Mouse (Mus musculus) forebrain, postnatal 0 days (tissue): Measurements from ENCODE around the gene Agxt. TPM values are rescaled to one million over a fixed set of nuclear protein-coding genes. Genes with fewer than 3 reads are reported as not detected.

Experiments
- ATAC-seq: fragments of 200-750 bp; cut with Nextera tagmentation; 2 replicates; pipeline ENCODE4 v1.8.0; 2017; ENCODE audit warnings: mild to moderate bottlenecking, moderate library complexity
- DNase-seq: peaks from one replicate; pipeline ENCODE4 v3.0.0-alpha.2; 2015
- H3K27ac ChIP-seq: fragments of 300-500 bp; sonication (generic); 2 replicates; pipeline ENCODE4 v1.5.1; 2014; ENCODE audit warnings: low read depth, mild to moderate bottlenecking, antibody characterized with exemption, low read length, moderate library complexity, mixed read lengths
- H3K27me3 ChIP-seq: fragments of 300-500 bp; sonication (generic); 2 replicates; pipeline ENCODE4 v1.6.1; 2014; ENCODE audit warnings: mild to moderate bottlenecking, low read length, mixed read lengths; ENCODE audit not compliant: insufficient read depth
- H3K36me3 ChIP-seq: fragments of 300-500 bp; sonication (generic); 2 replicates; pipeline ENCODE4 v1.6.1; 2014; ENCODE audit warnings: mild to moderate bottlenecking, moderate library complexity; ENCODE audit not compliant: insufficient read depth
- H3K4me1 ChIP-seq: fragments of 300-500 bp; sonication (generic); 2 replicates; pipeline ENCODE4 v1.6.1; 2014; ENCODE audit warnings: antibody characterized with exemption; ENCODE audit not compliant: insufficient read depth
- H3K4me2 ChIP-seq: fragments of 300-500 bp; sonication (generic); 2 replicates; pipeline ENCODE4 v1.6.1; 2014; ENCODE audit warnings: low read depth, mild to moderate bottlenecking, moderate library complexity
- H3K4me3 ChIP-seq: fragments of 300-500 bp; sonication (generic); 2 replicates; pipeline ENCODE4 v1.5.1; 2014; ENCODE audit warnings: low read depth, low read length, mixed read lengths
- H3K9ac ChIP-seq: fragments of 300-500 bp; sonication (generic); 2 replicates; pipeline ENCODE4 v1.6.1; 2014; ENCODE audit warnings: mild to moderate bottlenecking
- H3K9me3 ChIP-seq: fragments of 300-500 bp; sonication (generic); 2 replicates; pipeline ENCODE4 v1.6.1; 2016; ENCODE audit warnings: low read length
- CTCF ChIP-seq: sonication (generic); IDR thresholded peaks from 2 replicates; pipeline ENCODE4 v1.5.1; 2016; ENCODE audit warnings: antibody characterized with exemption, control low read depth, low read depth
- WGBS: fragments of 180-500 bp; shearing (Covaris S2); extraction: QIAGEN DNeasy Blood & Tissue Kit; methylation state at CpG from one replicate; pipeline ENCODE4 v1.1.7; 2014; 5-methylcytosine and 5-hydroxymethylcytosine counted together
- polyA plus RNA-seq: library from polyadenylated mRNA; unstranded; fragments of >200 nt; fragmentation: Nextera tagmentation; extraction: Ambion mirVana; gene quantifications from 2 replicates; pipeline ENCODE4 v1.2.1, GENCODE M21; 2015
- total RNA-seq: library from RNA; depleted of rRNA; stranded (reverse); fragments of >200 nt; gene quantifications from 2 replicates; pipeline ENCODE4 v1.2.3, GENCODE M21; 2014; rRNA removed

Gene Agxt
- total RNA-seq (not detected in 2 replicates), polyA plus RNA-seq (not detected in 2 replicates)

GRCm38 (mm10) chr1:93135036-93135526 lies at the start of gene Agxt:
Agxt (plus strand) TSS chr1:93135240.
- H3K27me3 ChIP-seq, result no peaks in the 10 kb centered on the region
- H3K36me3 ChIP-seq, result no peaks in the 10 kb centered on the region
- 92% methylated on average over 12 of the region's 12 CpGs for WGBS
- no peak within 1 kb of the TSS for H3K27ac ChIP-seq
- no peaks in the 10 kb centered on the region for H3K4me1 ChIP-seq
- no peaks in the 10 kb centered on the region for H3K9me3 ChIP-seq
- ATAC-seq, result no peak
- TF ChIP-seq CTCF, result no peak
- no peak for DNase-seq
- H3K4me2 ChIP-seq, result no peak within 1 kb of the TSS
- no peak within 1 kb of the TSS for H3K9ac ChIP-seq
- no peak within 1 kb of the TSS for H3K4me3 ChIP-seq

GRCm38 (mm10) chr1:93092582-93092981 lies 42.5 kb upstream of the Agxt start:
- H3K27me3 ChIP-seq, result no peaks in the 10 kb centered on the region
- no peak overlapping the region for H3K9ac ChIP-seq
- H3K36me3 ChIP-seq, result peaks cover 13% of the 10 kb centered on the region
- no peak overlapping the region for H3K4me2 ChIP-seq
- ATAC-seq (no peak), DNase-seq (no peak)
- WGBS, result 81% methylated on average over 3 of the region's 3 CpGs
- no peak for TF ChIP-seq CTCF
- 0 out of 2 replicates have a peak, but pooled peaks cover 6% of the 10 kb centered on the region for H3K4me1 ChIP-seq
- H3K4me3 ChIP-seq, result no peak overlapping the region
- no peak overlapping the region for H3K27ac ChIP-seq
- H3K9me3 ChIP-seq, result no peaks in the 10 kb centered on the region

GRCm38 (mm10) chr1:93098956-93099355 lies 36.1 kb upstream of the Agxt start:
- H3K36me3 ChIP-seq, result 0 out of 2 replicates have a peak, but pooled peaks cover 4% of the 10 kb centered on the region
- ATAC-seq (no peak), DNase-seq (no peak)
- no peak overlapping the region for H3K27ac ChIP-seq
- peak overlapping the region; percentile 96; the same call in 1 of the 2 replicates for H3K4me2 ChIP-seq
- H3K27me3 ChIP-seq, result no peaks in the 10 kb centered on the region
- H3K9ac ChIP-seq, result no peak overlapping the region
- H3K9me3 ChIP-seq, result no peaks in the 10 kb centered on the region
- 82% methylated on average over 5 of the region's 5 CpGs for WGBS
- no peak for TF ChIP-seq CTCF
- peaks cover 12% of the 10 kb centered on the region; the same call in 1 of the 2 replicates for H3K4me1 ChIP-seq
- H3K4me3 ChIP-seq, result peak overlapping the region; percentile 76; the same call in 1 of the 2 replicates

GRCm38 (mm10) chr1:93100243-93100575 lies 34.8 kb upstream of the Agxt start:
- Histone ChIP-seq H3K9ac (peak overlapping the region; percentile 92), H3K36me3 (no peaks in the 10 kb centered on the region), H3K27me3 (no peaks in the 10 kb centered on the region), H3K4me1 (peaks cover 12% of the 10 kb centered on the region; the same call in 1 of the 2 replicates), H3K4me3 (peak overlapping the region; percentile 76), H3K4me2 (peak overlapping the region; percentile 96), H3K9me3 (no peaks in the 10 kb centered on the region), H3K27ac (peak overlapping the region; percentile 97)
- no peak for TF ChIP-seq CTCF
- ATAC-seq (no peak), DNase-seq (no peak)
- WGBS, result 2% methylated on average over 18 of the region's 18 CpGs

- peak; percentile 79 for DNase-seq
- ATAC-seq, result peak; percentile 58
- Histone ChIP-seq H3K4me2 (peak overlapping the region; percentile 96), H3K27ac (peak overlapping the region; percentile 97), H3K9ac (peak overlapping the region; percentile 92), H3K9me3 (no peaks in the 10 kb centered on the region), H3K27me3 (no peaks in the 10 kb centered on the region), H3K4me1 (peaks cover 10% of the 10 kb centered on the region; the same call in 1 of the 2 replicates), H3K36me3 (no peaks in the 10 kb centered on the region), H3K4me3 (peak overlapping the region; percentile 76)
- 2% methylated on average over 49 of the region's 49 CpGs for WGBS
- no peak for TF ChIP-seq CTCF
These were observed 34.2 kb upstream of the Agxt start for GRCm38 (mm10) chr1:93100576-93101491.

GRCm38 (mm10) chr1:93101571-93102061 lies 33.4 kb upstream of the Agxt start, which contains the start of gene Kif1a:
Kif1a (minus strand) TSS chr1:93101951.
- Histone ChIP-seq H3K4me1 (peaks cover 7% of the 10 kb centered on the region; the same call in 1 of the 2 replicates), H3K27me3 (no peaks in the 10 kb centered on the region), H3K4me2 (peak within 1 kb of the TSS; percentile 96), H3K27ac (peak within 1 kb of the TSS; percentile 97), H3K9me3 (no peaks in the 10 kb centered on the region), H3K4me3 (peak within 1 kb of the TSS; percentile 76), H3K36me3 (no peaks in the 10 kb centered on the region), H3K9ac (peak within 1 kb of the TSS; percentile 92)
- DNase-seq (peak; percentile 97), ATAC-seq (peak; percentile 94)
- 0 out of 2 replicates have a peak, but pooled peaks have one; percentile 10 for TF ChIP-seq CTCF
- 1% methylated on average over 39 of the region's 39 CpGs for WGBS
